Mouse (Mus musculus) adrenal gland, postnatal 4 days (tissue): ENCODE results near the gene Igf1. TPM values are rescaled to one million over a fixed set of nuclear protein-coding genes. Genes with fewer than 3 reads are reported as not detected.

Experiments
- total RNA-seq, 2 experiments: library from RNA; stranded (reverse); gene quantifications; 2 replicates each; pipeline ENCODE4 v1.2.3; 2021

The Igf1 gene
- total RNA-seq, 2 experiments from 2014 or later: 46.1 to 62.4 TPM

Other genes starting within 250 kb of the Igf1 start
- not detected for gene Pmch, start 232.8 kb downstream of the Igf1 start, total RNA-seq